In the genomic region with DNA sequence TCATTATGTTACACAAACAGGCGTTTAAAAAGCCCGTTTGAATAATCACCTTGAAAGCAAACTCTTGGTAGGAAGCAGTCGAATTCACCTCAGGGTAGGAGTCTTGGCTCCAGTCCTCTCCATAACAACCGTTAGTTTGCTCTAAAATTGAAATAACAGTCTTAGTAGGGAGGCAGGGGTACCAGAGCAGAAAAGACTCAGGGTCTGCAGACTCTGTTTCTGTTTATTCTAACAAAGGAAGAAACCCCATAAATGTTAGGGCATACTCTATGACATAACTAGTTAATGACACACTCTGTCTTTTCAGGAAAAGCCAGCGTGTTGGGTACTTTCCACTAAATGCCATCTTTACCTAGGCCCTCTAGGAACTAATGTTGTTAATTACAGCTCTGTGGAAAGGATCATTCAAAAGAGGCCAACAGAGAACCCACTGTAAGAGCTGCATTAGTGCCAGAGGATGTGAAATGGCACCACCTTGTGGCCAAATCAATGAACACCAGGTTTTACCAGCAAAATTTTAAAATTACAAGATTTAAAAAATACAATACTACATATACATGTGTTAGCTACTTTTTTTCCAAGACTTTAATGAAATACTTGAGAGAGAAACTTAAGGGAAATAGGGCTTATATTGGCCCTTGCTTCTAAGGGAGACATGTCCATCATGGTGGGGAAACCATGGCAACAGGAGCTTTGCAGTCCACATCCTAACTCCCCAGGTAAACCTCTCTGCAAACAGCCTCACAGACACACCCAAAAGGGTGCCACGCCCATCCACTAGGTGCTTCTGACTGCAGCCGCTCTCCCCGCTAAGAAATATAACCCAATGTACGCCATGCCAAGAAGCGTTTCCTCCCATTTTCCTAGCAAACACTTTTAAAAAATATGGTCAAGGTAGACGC, we compare ENCODE assay signal across 10 mouse cellular contexts. TPM values are rescaled to one million over a fixed set of nuclear protein-coding genes. Genes with fewer than 3 reads are reported as not detected.
DNase-seq lines count a peak whose midpoint lies in the region; ATAC-seq and TF ChIP-seq lines count a peak whose summit lies in the region.
"Had no signal": no experiment of that assay in that cellular context is flagged by ENCODE, and none has a peak within 500 bp of the region (broad histone marks: within the 10 kb centered on the region; RNA-seq: fewer than 3 reads in every experiment).

No protein-coding gene starts in this region.

- peak; percentile 86 for TF ChIP-seq CTCF in Patski (IDR thresholded peaks at IDR 0.05)
- peak; percentile 53 for TF ChIP-seq CTCF in lung, adult 2 months (IDR thresholded peaks at IDR 0.05; ENCODE audit: insufficient read depth, low read length)

- CTCF ChIA-PET in Patski (lab: Charles Lee) = interaction anchor here (0.7 to 4.6 kb wide), 18 partner anchors 10 to 153 kb away, joined by 3 to 69 read pairs (median 4); a partner anchor contains a TSS

- peaks cover 31% of the 10 kb centered on the region for H3K27me3 ChIP-seq in Patski
- no peaks in the 10 kb centered on the region for H3K27me3 ChIP-seq in kidney, embryonic 16.5 days (ENCODE audit: insufficient read depth, low read length)
- no peaks in the 10 kb centered on the region for H3K27me3 ChIP-seq in neural tube, embryonic 15.5 days (replicated peaks)
- H3K27me3 ChIP-seq: heart, embryonic 13.5 days had no signal

- in situ Hi-C loops in Patski (cut with MboI; ENCODE audit: low pct_unique_long_range_greater_than_20kb) = loop anchor here (5.0 to 25.0 kb wide), 2 partner anchors 110 to 385 kb away; a partner anchor contains a TSS

- no peak overlapping the region for H3K4me2 ChIP-seq in kidney, embryonic 16.5 days (replicated peaks; ENCODE audit: low read depth, low read length)
- no peak overlapping the region for H3K4me2 ChIP-seq in neural tube, embryonic 15.5 days
- H3K4me2 ChIP-seq: heart, embryonic 13.5 days had no signal

- no peak overlapping the region for H3K27ac ChIP-seq in kidney, embryonic 16.5 days (ENCODE audit: low read length)
- peak overlapping the region; percentile 58; the same call in 1 of the 2 replicates for H3K27ac ChIP-seq in neural tube, embryonic 15.5 days (replicated peaks)
- H3K27ac ChIP-seq: heart, embryonic 13.5 days had no signal

- no peak for DNase-seq in Patski (ENCODE audit: low read depth, low spot score)
- peak; percentile 74 to 75 for DNase-seq in cerebellum, postnatal 14 days
- peak; percentile 46 for DNase-seq in lung, adult 2 months
- DNase-seq in urinary bladder, postnatal 4 days (ENCODE audit: low spot score in 2 of 2) = no peak

- peak; percentile 93 for ATAC-seq in CD4-positive, CD25-positive, alpha-beta regulatory T cell, adult 4 months
- no peak for ATAC-seq in Patski
- peak; percentile 68 for ATAC-seq in granulocyte monocyte progenitor cell, adult 5-6 weeks (replicated peaks; ENCODE audit: poor library complexity, severe bottlenecking)
- peak; percentile 47; the same call in 1 of the 2 replicates for ATAC-seq in kidney, embryonic 16.5 days (ENCODE audit: low FRiP score, low TSS enrichment)
- ATAC-seq in neural tube, embryonic 15.5 days (ENCODE audit: low FRiP score) = peak; percentile 88

- H3K36me3 ChIP-seq in kidney, embryonic 16.5 days (ENCODE audit: insufficient read depth, low read length) = no peaks in the 10 kb centered on the region
- no peaks in the 10 kb centered on the region for H3K36me3 ChIP-seq in neural tube, embryonic 15.5 days
- H3K36me3 ChIP-seq: heart, embryonic 13.5 days had no signal

- H3K4me1 ChIP-seq in kidney, embryonic 16.5 days (ENCODE audit: insufficient read depth, low read length) = no peaks in the 10 kb centered on the region; the same call in 1 of the 2 replicates
- no peaks in the 10 kb centered on the region for H3K4me1 ChIP-seq in lung, adult 2 months (ENCODE audit: control insufficient read depth, insufficient read depth, low read length)
- peaks cover 3% of the 10 kb centered on the region; the same call in 1 of the 2 replicates for H3K4me1 ChIP-seq in neural tube, embryonic 15.5 days

- no peak overlapping the region for H3K4me3 ChIP-seq in kidney, embryonic 16.5 days (ENCODE audit: low read length)
- H3K4me3 ChIP-seq in lung, adult 2 months (replicated peaks; ENCODE audit: extremely low read depth, low read depth, low read length) = no peak overlapping the region
- H3K4me3 ChIP-seq in neural tube, embryonic 15.5 days (replicated peaks) = no peak overlapping the region
- H3K4me3 ChIP-seq: heart, embryonic 13.5 days had no signal

- POLR2A ChIA-PET in Patski (lab: Charles Lee) = interaction anchor here (2.5 kb wide), 1 partner anchor 111 kb away, joined by 9 read pairs; a partner anchor contains a TSS

- H3K9ac ChIP-seq in kidney, embryonic 16.5 days (replicated peaks; ENCODE audit: low read length) = no peak overlapping the region
- no peak overlapping the region for H3K9ac ChIP-seq in neural tube, embryonic 15.5 days (replicated peaks)

- H3K9me3 ChIP-seq in kidney, embryonic 16.5 days (ENCODE audit: low read length) = no peaks in the 10 kb centered on the region
- H3K9me3 ChIP-seq in neural tube, embryonic 15.5 days (replicated peaks) = no peaks in the 10 kb centered on the region
- H3K9me3 ChIP-seq: heart, embryonic 13.5 days had no signal

- WGBS in kidney, embryonic 16.5 days = 52% methylated on average over 11 of the region's 11 CpGs
- WGBS in lung, adult 2 months = 52% methylated on average over 11 of the region's 11 CpGs
- 55% methylated on average over 11 of the region's 11 CpGs for WGBS in neural tube, embryonic 15.5 days

- TF ChIP-seq POLR2A in lung, adult 2 months (IDR thresholded peaks at IDR 0.05; ENCODE audit: borderline replicate concordance, extremely low read depth, low read depth, low read length) = no peak

RNA-seq across cellular contexts. Expression of a gene that starts 26.2 kb away (rescaled TPM):
- under 1 TPM; 0.47 to 0.93 TPM for polyA plus RNA-seq in CD4-positive, CD25-positive, alpha-beta regulatory T cell, adult 4 months (2017; shearing (Covaris generic))
- polyA plus RNA-seq in Patski (2021) = not detected
- not detected in 2 replicates for total RNA-seq in granulocyte monocyte progenitor cell, adult 5-6 weeks (2014; fragmentation: Nextera tagmentation)
- total RNA-seq in granulocyte monocyte progenitor cell, adult 5-6 weeks (2017) = 0.09 and 0.15 TPM in 2 replicates
- 0.04 TPM in 1 of 2 replicates, not detected in the other for polyA plus RNA-seq in kidney, embryonic 16.5 days (2015; fragmentation: Nextera tagmentation; extraction: Ambion mirVana)
- polyA plus RNA-seq in lung, adult 2 months (2012; rRNA removed) = 0.02 TPM in 1 of 2 replicates, not detected in the other
- 0.23 and 0.55 TPM in 2 replicates for polyA plus RNA-seq in neural tube, embryonic 15.5 days (2015; fragmentation: Nextera tagmentation; extraction: Ambion mirVana)
- polyA plus RNA-seq: stomach, embryonic 14.5 days had no signal

Comparison
In these comparisons a context has a peak if more than half of its experiments do, and no peak if none do; other contexts are left out.
1. DNase-seq: peak in cerebellum, postnatal 14 days (2 of 2) and lung, adult 2 months (single experiment); none in Patski (single experiment) and urinary bladder, postnatal 4 days (0 of 2).